Mouse (Mus musculus): ENCODE measurements around the gene Dlg2. TPM values are rescaled to one million over a fixed set of nuclear protein-coding genes. Genes with fewer than 3 reads are reported as not detected.

Dlg2 gene
- polyA plus RNA-seq, 1 experiment from 2014 or later: 28.5 TPM

GRCm38 (mm10) chr7:90457517-90457916 lies 19.0 kb upstream of the Dlg2 start:
- H3K4me1 ChIP-seq (replicated peaks): peaks cover 13% of the 10 kb centered on the region
- H3K9me3 ChIP-seq: no peaks in the 10 kb centered on the region
- H3K4me3 ChIP-seq: peak overlapping the region; percentile 94
- no peaks in the 10 kb centered on the region for H3K27me3 ChIP-seq
- peak overlapping the region; percentile 70 for H3K4me2 ChIP-seq
- WGBS: 7% methylated on average over 10 of the region's 10 CpGs
- peaks cover 15% of the 10 kb centered on the region for H3K36me3 ChIP-seq
- peak overlapping the region; percentile 93 for H3K9ac ChIP-seq
- ATAC-seq (ENCODE audit: low FRiP score, low read depth): peak; percentile 67
- peak overlapping the region; percentile 96 for H3K27ac ChIP-seq (replicated peaks)

- Histone ChIP-seq H3K27me3 (no peaks in the 10 kb centered on the region), H3K27ac (replicated peaks) (no peak overlapping the region), H3K36me3 (no peaks in the 10 kb centered on the region), H3K4me3 (no peak overlapping the region), H3K9me3 (no peaks in the 10 kb centered on the region), H3K4me1 (replicated peaks) (peaks cover 13% of the 10 kb centered on the region), H3K9ac (no peak overlapping the region), H3K4me2 (no peak overlapping the region)
- no peak for ATAC-seq (ENCODE audit: low FRiP score, low read depth)
- 56% methylated on average over 10 of the region's 10 CpGs for WGBS
Measured at GRCm38 (mm10) chr7:90460330-90460729, 16.1 kb upstream of the Dlg2 start.

GRCm38 (mm10) chr7:90460930-90461329 lies 15.5 kb upstream of the Dlg2 start:
- no peak for ATAC-seq (ENCODE audit: low FRiP score, low read depth)
- Histone ChIP-seq H3K4me1 (replicated peaks) (peaks cover 8% of the 10 kb centered on the region), H3K27me3 (no peaks in the 10 kb centered on the region), H3K27ac (replicated peaks) (no peak overlapping the region), H3K36me3 (no peaks in the 10 kb centered on the region), H3K9ac (no peak overlapping the region), H3K4me3 (no peak overlapping the region), H3K9me3 (no peaks in the 10 kb centered on the region), H3K4me2 (no peak overlapping the region)
- 20% methylated on average over 14 of the region's 14 CpGs for WGBS

GRCm38 (mm10) chr7:90461441-90461840 lies 15.0 kb upstream of the Dlg2 start:
- H3K27ac ChIP-seq (replicated peaks): no peak overlapping the region
- WGBS: 93% methylated on average over 5 of the region's 5 CpGs
- ATAC-seq (ENCODE audit: low FRiP score, low read depth): no peak
- H3K9me3 ChIP-seq: no peaks in the 10 kb centered on the region
- H3K4me2 ChIP-seq: no peak overlapping the region
- H3K27me3 ChIP-seq: no peaks in the 10 kb centered on the region
- no peak overlapping the region for H3K9ac ChIP-seq
- no peak overlapping the region for H3K4me3 ChIP-seq
- H3K36me3 ChIP-seq: no peaks in the 10 kb centered on the region
- peaks cover 3% of the 10 kb centered on the region for H3K4me1 ChIP-seq (replicated peaks)

GRCm38 (mm10) chr7:90473511-90473910 lies 3.0 kb upstream of the Dlg2 start:
- no peak overlapping the region for H3K4me3 ChIP-seq
- H3K9ac ChIP-seq: no peak overlapping the region
- WGBS: 75% methylated on average over 2 of the region's 2 CpGs
- ATAC-seq (ENCODE audit: low FRiP score, low read depth): no peak
- H3K27me3 ChIP-seq: no peaks in the 10 kb centered on the region
- H3K9me3 ChIP-seq: no peaks in the 10 kb centered on the region
- H3K4me2 ChIP-seq: no peak overlapping the region
- H3K36me3 ChIP-seq: peaks cover 10% of the 10 kb centered on the region; the same call in 1 of the 2 replicates
- H3K27ac ChIP-seq (replicated peaks): no peak overlapping the region
- peaks cover 19% of the 10 kb centered on the region for H3K4me1 ChIP-seq (replicated peaks)

GRCm38 (mm10) chr7:90475793-90476312 lies 619 bp upstream of the Dlg2 start, which contains the start of gene Tmem126b:
Gene Tmem126b (minus strand): TSS chr7:90476001.
- ATAC-seq (ENCODE audit: low FRiP score, low read depth): peak; percentile 100
- WGBS: under 1% methylated on average over 36 of the region's 36 CpGs
- Histone ChIP-seq H3K4me1 (replicated peaks) (peaks cover 19% of the 10 kb centered on the region), H3K36me3 (peaks cover 3% of the 10 kb centered on the region; the same call in 1 of the 2 replicates), H3K27me3 (no peaks in the 10 kb centered on the region), H3K4me2 (peak within 1 kb of the TSS; percentile 80), H3K9me3 (no peaks in the 10 kb centered on the region), H3K9ac (peak within 1 kb of the TSS; percentile 67), H3K27ac (replicated peaks) (peak within 1 kb of the TSS; percentile 90), H3K4me3 (peak within 1 kb of the TSS; percentile 71)

GRCm38 (mm10) chr7:90482607-90483006 lies 6.1 kb downstream of the Dlg2 start:
- Histone ChIP-seq H3K36me3 (no peaks in the 10 kb centered on the region), H3K27me3 (no peaks in the 10 kb centered on the region), H3K4me1 (replicated peaks) (0 out of 2 replicates have a peak, but pooled peaks cover 1% of the 10 kb centered on the region), H3K4me2 (no peak overlapping the region), H3K27ac (replicated peaks) (no peak overlapping the region), H3K9ac (no peak overlapping the region), H3K4me3 (no peak overlapping the region), H3K9me3 (no peaks in the 10 kb centered on the region)
- 88% methylated on average over 2 of the region's 2 CpGs for WGBS
- no peak for ATAC-seq (ENCODE audit: low FRiP score, low read depth)

- no peaks in the 10 kb centered on the region for H3K4me1 ChIP-seq (replicated peaks)
- 78% methylated on average over 3 of the region's 3 CpGs for WGBS
- no peak overlapping the region for H3K4me2 ChIP-seq
- H3K27ac ChIP-seq (replicated peaks): no peak overlapping the region
- H3K9me3 ChIP-seq: no peaks in the 10 kb centered on the region
- no peak for ATAC-seq (ENCODE audit: low FRiP score, low read depth)
- H3K36me3 ChIP-seq: no peaks in the 10 kb centered on the region
- no peak overlapping the region for H3K9ac ChIP-seq
- H3K4me3 ChIP-seq: no peak overlapping the region
- no peaks in the 10 kb centered on the region for H3K27me3 ChIP-seq
Measured at GRCm38 (mm10) chr7:90508124-90508523, 31.7 kb downstream of the Dlg2 start.

GRCm38 (mm10) chr7:90512293-90512692 lies 35.8 kb downstream of the Dlg2 start:
- Histone ChIP-seq H3K36me3 (no peaks in the 10 kb centered on the region), H3K27ac (replicated peaks) (no peak overlapping the region), H3K4me2 (no peak overlapping the region), H3K4me1 (replicated peaks) (no peaks in the 10 kb centered on the region), H3K27me3 (no peaks in the 10 kb centered on the region), H3K9ac (no peak overlapping the region), H3K9me3 (no peaks in the 10 kb centered on the region), H3K4me3 (no peak overlapping the region)
- peak; percentile 73; the same call in 1 of the 2 replicates for ATAC-seq (ENCODE audit: low FRiP score, low read depth)

GRCm38 (mm10) chr7:90539481-90540402 lies 63.3 kb downstream of the Dlg2 start:
- H3K27ac ChIP-seq (replicated peaks): no peak overlapping the region
- H3K4me2 ChIP-seq: no peak overlapping the region
- H3K4me3 ChIP-seq: no peak overlapping the region
- no peak overlapping the region for H3K9ac ChIP-seq
- 40% methylated on average over 9 of the region's 9 CpGs for WGBS
- no peaks in the 10 kb centered on the region for H3K36me3 ChIP-seq
- H3K4me1 ChIP-seq (replicated peaks): no peaks in the 10 kb centered on the region
- no peaks in the 10 kb centered on the region for H3K9me3 ChIP-seq
- no peaks in the 10 kb centered on the region for H3K27me3 ChIP-seq
- no peak for ATAC-seq (ENCODE audit: low FRiP score, low read depth)

GRCm38 (mm10) chr7:90540811-90541323 lies 64.4 kb downstream of the Dlg2 start:
- Histone ChIP-seq H3K27ac (replicated peaks) (no peak overlapping the region), H3K36me3 (no peaks in the 10 kb centered on the region), H3K9ac (no peak overlapping the region), H3K27me3 (no peaks in the 10 kb centered on the region), H3K9me3 (no peaks in the 10 kb centered on the region), H3K4me1 (replicated peaks) (no peaks in the 10 kb centered on the region), H3K4me2 (no peak overlapping the region), H3K4me3 (no peak overlapping the region)
- 93% methylated on average over 2 of the region's 2 CpGs for WGBS
- ATAC-seq (ENCODE audit: low FRiP score, low read depth): no peak

- H3K4me3 ChIP-seq: no peak overlapping the region
- no peak overlapping the region for H3K27ac ChIP-seq (replicated peaks)
- no peaks in the 10 kb centered on the region for H3K9me3 ChIP-seq
- H3K4me2 ChIP-seq: no peak overlapping the region
- no peaks in the 10 kb centered on the region for H3K27me3 ChIP-seq
- no peak for ATAC-seq (ENCODE audit: low FRiP score, low read depth)
- H3K36me3 ChIP-seq: no peaks in the 10 kb centered on the region
- H3K4me1 ChIP-seq (replicated peaks): no peaks in the 10 kb centered on the region
- H3K9ac ChIP-seq: no peak overlapping the region
- WGBS: 83% methylated on average over 6 of the region's 6 CpGs
Measured at GRCm38 (mm10) chr7:90553399-90553798, 76.9 kb downstream of the Dlg2 start.
